Mouse (Mus musculus) spleen, embryonic (tissue): Measurements from ENCODE around the gene Gm11549.

ENCODE experiments used
- CTCF ChIA-PET: fragments of 350-600 bp; sonication (Branson Sonifier 250); formaldehyde crosslinking; loops from one replicate; lab custom pipeline; 2022; lab: Charles Lee

Gene Gm11549

GRCm38 (mm10) chr3:36516196-36516595, 5.4 kb downstream of the Gm11549 start:
- CTCF ChIA-PET = no interaction called here

DNA sequence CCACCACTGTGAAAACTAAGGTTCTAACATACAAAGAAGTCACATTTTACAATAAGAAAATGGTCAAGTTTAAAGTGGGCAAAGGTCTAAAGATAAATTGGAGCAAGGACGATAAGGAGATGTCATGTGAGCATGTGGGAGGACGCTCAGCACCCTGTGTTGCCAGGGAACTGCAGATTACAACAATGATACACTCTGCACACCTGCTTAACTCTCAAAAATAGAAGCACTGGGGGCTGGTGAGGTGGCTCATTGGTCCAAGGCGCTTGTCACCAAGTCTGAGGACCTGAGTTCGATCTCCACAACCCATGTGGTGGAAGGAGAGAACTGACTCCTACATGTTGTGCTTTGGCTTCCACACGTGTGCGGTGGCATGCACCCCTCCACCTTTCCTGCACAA, 10.1 kb downstream of the Gm11549 start:
- CTCF ChIA-PET = no interaction called here

GRCm38 (mm10) chr3:36505809-36506735, 15.5 kb downstream of the Gm11549 start:
- CTCF ChIA-PET = no interaction called here

DNA sequence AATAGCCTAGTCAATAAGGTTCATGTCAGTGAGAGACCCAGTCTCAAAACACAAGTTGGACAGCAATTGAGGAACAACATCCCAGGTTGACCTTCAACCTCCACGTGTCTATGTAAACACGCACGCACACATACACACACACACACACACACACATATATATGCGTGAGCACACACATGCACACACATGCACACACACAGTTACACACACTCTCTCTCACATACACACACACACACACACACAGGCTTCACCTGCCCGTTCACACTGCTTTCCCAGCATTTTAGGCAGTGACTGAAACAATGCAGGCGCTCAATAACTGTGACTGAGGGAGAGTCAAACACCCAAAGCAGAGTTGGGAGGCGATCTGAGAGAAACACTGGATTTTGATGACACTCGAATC, 16.3 kb downstream of the Gm11549 start:
- CTCF ChIA-PET = no interaction called here

DNA sequence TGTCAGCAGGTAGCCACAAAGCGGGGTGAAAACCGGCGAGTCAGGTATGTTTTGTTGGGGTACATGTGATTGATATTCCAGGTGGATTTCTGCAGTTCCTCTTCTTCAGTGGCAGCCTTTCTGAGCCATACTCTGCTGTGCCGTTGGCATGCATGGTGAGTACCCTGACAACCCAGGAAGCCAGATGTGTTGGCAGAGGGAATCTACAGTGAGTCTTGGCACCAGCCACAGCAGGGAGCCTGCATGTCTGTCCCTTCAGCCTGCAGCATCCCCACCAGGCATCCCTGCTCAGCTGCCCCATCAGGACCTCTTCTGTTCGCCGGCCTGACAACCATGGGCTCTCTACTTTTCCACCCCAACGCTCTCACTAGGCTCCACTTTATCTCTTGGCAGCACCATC, 20.1 kb downstream of the Gm11549 start:
- CTCF ChIA-PET = no interaction called here

- CTCF ChIA-PET = no interaction called here
Measured at GRCm38 (mm10) chr3:36500976-36501375, 20.6 kb downstream of the Gm11549 start.

DNA sequence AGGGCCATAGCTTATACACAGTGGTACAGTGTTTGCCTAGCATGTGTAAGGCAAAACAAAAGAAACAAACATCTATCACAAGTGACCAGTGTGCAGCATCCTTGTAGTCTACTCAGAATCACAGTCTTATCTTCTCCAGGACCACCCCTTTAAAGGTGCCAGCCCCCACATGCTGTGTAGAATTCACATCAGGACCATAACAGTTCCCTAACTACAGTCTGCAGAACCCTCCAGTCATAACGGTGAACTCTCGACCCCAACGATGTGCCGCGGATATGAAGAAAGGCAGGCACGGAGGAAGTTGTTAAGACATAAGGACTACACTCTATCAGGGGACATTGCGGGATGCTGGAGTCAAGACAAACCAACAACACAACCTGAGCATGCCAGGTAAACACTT, 22.2 kb downstream of the Gm11549 start:
- CTCF ChIA-PET = no interaction called here

DNA sequence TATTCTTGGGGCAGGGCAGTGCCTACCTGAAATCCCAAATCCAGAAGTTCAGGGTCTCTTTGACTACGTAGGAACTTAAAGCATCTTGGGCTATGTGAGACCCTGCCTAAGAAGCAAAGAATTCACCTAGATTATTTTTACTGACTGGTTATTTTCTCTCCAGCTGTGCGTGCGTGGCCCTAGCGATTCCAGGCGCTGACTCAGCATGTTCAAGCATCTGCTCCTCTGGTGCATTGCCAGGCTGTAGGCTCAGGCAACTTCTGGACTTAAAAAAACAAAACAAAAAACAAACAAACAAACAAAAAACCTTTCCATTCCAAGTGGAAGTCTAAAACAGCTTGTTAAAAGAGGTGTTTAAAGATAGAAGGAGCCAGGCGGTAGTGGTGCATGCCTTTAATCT, 23.4 kb downstream of the Gm11549 start:
- CTCF ChIA-PET = no interaction called here

GRCm38 (mm10) chr3:36496746-36497145, 24.9 kb downstream of the Gm11549 start:
- CTCF ChIA-PET = interaction anchor here (0.7 kb wide), 1 partner anchor 394 kb away, joined by 3 read pairs; no protein-coding TSS in a partner anchor

DNA sequence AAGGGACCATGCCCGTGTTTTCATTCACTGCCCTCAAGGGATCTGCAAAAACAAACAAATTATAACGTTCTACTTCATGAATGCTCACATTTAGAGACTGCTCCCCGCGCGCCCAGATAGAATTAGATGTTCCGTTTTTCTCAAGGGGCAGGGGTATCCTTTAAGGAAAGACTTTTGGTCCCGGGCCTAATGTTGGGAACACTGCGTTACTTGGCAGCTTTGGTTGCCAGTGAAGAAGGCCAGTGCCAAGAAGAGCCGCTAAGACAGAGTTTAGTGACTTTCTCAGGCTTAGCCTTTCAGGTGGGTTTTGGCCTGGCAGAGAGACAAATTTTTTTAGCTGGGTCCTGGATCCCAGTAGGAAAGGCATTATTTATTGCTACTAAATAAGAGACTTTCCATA, 25.3 kb downstream of the Gm11549 start:
- CTCF ChIA-PET = interaction anchor here (0.7 kb wide), 1 partner anchor 394 kb away, joined by 3 read pairs; no protein-coding TSS in a partner anchor

- CTCF ChIA-PET = interaction anchor here (0.8 to 0.9 kb wide), 2 partner anchors 21 to 22 kb away, joined by 3 to 4 read pairs; no protein-coding TSS in a partner anchor
Measured at GRCm38 (mm10) chr3:36495436-36495835, 26.2 kb downstream of the Gm11549 start.

- CTCF ChIA-PET = interaction anchor here (0.8 kb wide), 1 partner anchor 21 kb away, joined by 3 read pairs; no protein-coding TSS in a partner anchor
Measured at GRCm38 (mm10) chr3:36494613-36495012, 27.0 kb downstream of the Gm11549 start.

DNA sequence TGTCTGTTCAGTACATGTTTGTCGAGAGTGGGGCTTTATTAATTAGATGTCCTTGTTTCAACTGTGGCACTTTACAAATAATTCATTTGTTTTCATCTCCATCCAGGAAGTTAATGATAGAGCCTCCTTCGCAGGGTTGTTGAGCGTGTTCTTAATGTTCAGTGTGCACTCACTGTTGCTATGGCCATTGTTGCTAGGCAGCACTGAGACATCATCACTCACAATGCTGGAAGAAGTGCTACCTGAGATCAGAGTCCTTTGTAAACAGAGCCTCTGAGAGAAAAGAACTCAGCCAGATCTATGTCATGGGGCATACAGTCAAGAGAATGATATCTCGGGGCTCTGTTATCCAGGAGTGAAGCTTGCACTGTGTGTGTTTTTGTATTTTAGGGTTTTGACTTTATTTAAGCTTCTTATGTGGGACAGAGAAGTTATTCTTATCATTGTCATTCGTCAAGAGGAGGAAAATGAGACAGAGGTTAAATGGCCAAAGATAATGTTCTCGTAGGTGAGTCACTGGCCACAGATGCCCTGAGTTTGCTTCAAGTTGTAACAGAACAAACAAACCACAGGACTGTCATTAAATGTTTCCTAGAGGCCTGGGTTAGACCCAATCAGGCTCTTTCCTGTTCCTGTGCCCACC, 27.9 kb downstream of the Gm11549 start:
- CTCF ChIA-PET = no interaction called here

DNA sequence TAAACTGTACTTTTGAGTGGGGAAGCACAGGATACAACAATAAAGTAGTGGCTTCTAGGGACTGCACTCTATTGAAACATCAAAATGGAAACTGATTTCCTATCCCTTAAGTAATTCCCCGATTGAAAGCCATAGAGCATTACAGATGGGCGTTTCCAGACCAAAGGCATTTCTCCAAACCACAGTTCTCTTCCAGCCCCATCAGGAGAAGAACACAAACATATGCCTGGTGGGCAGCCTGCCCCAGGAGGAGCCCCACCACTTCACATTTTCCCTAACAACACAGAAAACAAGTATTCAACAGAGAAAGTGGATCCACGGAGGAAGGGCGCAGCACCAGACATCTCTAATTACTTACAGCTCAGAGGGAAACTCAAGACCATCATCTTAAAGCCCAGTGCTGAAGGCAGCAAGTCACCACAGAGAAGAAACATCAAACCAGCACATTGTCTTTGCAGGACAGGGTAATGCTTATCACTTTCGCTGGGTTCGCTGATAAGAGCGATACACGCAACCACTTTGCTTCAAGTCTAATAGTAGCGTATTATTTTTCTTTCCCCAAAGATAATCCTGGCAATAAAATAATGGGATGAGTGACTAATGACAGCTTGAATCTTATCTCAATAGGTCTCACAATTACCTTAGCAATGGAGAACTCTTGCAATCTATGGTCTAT, 28.8 kb downstream of the Gm11549 start:
- CTCF ChIA-PET = no interaction called here

DNA sequence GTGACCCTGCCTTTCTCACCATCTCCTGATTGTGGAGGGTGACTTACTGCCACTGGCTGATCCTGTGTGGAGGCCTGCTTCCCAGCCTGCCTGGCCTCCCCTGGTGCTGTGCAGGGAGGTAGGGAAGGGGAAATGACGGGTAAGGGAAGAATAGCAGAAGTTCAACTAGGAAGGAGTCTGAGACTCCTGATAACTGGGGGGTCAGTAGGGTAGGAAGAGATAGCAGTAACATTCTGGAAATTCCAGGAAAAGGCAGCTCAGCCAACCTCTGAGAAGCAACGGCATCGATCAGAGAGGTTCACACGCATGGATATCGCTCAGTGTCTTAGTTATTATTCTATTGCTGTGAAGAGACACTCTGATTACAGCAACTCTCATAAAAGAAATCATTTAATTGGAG, 30.1 kb downstream of the Gm11549 start:
- CTCF ChIA-PET = no interaction called here

GRCm38 (mm10) chr3:36489590-36489910, 32.1 kb downstream of the Gm11549 start:
- CTCF ChIA-PET = no interaction called here

- CTCF ChIA-PET = no interaction called here
Measured at GRCm38 (mm10) chr3:36488899-36489589, 32.6 kb downstream of the Gm11549 start.

DNA sequence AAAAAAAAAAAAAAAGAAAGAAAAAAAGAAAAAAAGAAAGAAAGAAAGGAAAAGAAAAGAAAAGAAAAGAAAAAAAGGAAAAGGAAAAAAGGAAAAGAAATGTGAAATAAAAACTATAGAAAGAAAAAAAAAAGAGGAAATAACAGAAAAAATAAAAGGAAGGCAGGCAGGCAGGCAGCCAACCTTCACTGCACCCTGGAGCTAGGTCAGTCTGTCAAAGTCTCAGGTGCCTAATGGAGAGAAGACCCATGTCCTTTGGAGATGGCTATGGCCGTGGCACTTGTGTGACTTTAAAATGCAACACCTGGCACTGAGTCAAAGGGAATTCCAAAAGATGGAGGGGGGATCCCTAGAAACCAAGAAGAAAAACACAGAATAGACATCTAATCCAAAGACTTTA, 33.2 kb downstream of the Gm11549 start:
- CTCF ChIA-PET = no interaction called here

DNA sequence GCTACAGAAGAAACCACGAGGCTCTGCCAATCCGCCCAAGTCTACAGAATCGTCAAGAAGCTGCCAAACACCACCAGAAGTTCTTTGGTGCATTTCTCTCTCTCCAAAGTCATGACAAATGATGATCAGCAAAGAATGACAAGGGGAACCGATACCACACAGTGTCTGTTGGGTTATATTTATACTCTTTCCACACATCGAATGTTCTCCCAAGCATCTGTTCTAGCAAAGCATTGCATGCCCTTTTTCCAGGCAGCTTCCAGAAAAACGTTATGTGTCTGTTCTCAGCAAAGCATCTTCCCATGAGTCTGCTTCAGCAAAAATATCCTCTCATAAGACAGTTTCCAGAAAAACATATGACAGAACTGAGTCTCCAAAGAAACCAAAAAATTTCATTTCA, 34.7 kb downstream of the Gm11549 start:
- CTCF ChIA-PET = no interaction called here

DNA sequence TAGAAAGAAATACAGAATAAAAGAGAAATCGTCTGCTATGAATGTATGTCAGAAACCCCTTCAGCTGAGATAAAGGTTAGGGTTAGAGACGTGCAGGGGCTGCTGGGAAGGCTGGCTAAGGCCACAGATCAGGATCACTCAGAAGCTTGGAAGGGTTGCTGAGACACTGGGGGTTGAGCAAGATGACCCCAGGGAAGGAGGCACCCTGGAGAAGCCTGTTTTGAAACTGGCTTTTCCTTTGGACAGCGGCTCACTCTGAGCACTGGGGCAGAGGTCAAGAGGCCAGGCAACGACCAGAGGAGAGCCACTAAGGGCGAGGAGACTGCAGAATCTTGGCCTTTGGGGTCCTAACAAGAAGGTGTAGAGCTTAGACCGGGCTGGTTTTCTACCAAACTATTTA, 35.4 kb downstream of the Gm11549 start:
- CTCF ChIA-PET = no interaction called here

DNA sequence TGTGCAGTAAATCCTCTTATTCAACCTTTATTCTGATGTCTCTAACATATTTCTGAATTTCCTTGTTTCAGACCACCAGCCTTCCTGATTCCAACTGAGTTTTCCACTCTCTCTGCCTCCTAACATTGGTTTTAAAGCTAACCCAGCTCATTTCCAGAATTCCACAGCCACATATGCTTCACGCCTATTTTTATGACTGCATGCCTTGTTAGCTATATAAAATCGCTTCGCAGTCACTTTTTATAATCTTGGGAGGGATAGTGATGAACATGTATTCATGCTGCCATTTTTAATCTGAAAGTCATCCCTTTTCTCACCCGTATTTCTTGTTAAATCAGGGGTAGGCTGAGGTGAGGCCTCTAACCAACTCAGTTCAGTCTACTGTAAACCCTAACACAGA, 37.3 kb downstream of the Gm11549 start:
- CTCF ChIA-PET = interaction anchor here (0.7 kb wide), 1 partner anchor 1991 kb away, joined by 3 read pairs; no protein-coding TSS in a partner anchor

- CTCF ChIA-PET = no interaction called here
Measured at GRCm38 (mm10) chr3:36482940-36483339, 38.7 kb downstream of the Gm11549 start.
